Mouse (Mus musculus) stomach, postnatal 0 days (tissue): ENCODE results near the gene Ell. TPM values are rescaled to one million over a fixed set of nuclear protein-coding genes. Genes with fewer than 3 reads are reported as not detected.

ENCODE experiments used
- ATAC-seq: fragments of 200-750 bp; cut with Nextera tagmentation; 2 replicates; pipeline ENCODE4 v1.8.0; 2017; ENCODE audit not compliant: low FRiP score, low TSS enrichment
- DNase-seq: peaks from one replicate; pipeline ENCODE4 v3.0.0-alpha.2; 2016; ENCODE audit warnings: low spot score
- H3K27ac ChIP-seq: fragments of 300-500 bp; sonication (generic); replicated peaks from 2 replicates; pipeline ENCODE4 v1.5.1; 2014; ENCODE audit warnings: mild to moderate bottlenecking, control low read depth
- H3K27me3 ChIP-seq: fragments of 300-500 bp; sonication (generic); 2 replicates; pipeline ENCODE4 v1.6.1; 2014; ENCODE audit warnings: low read length; ENCODE audit not compliant: control insufficient read depth, insufficient read depth
- H3K36me3 ChIP-seq: fragments of 300-500 bp; sonication (generic); 2 replicates; pipeline ENCODE4 v1.6.1; 2014; ENCODE audit warnings: low read length, mixed read lengths; ENCODE audit not compliant: control insufficient read depth, insufficient read depth
- H3K4me1 ChIP-seq: fragments of 300-500 bp; sonication (generic); replicated peaks from 2 replicates; pipeline ENCODE4 v1.6.1; 2014; ENCODE audit warnings: antibody characterized with exemption; ENCODE audit not compliant: control insufficient read depth, insufficient read depth
- H3K4me2 ChIP-seq: fragments of 300-500 bp; sonication (generic); replicated peaks from 2 replicates; pipeline ENCODE4 v1.6.1; 2014; ENCODE audit warnings: low read depth, mild to moderate bottlenecking, control low read depth, moderate library complexity
- H3K4me3 ChIP-seq: fragments of 300-500 bp; sonication (generic); 2 replicates; pipeline ENCODE4 v1.5.1; 2014; ENCODE audit warnings: low read depth, low read length, control low read depth
- H3K9ac ChIP-seq: fragments of 300-500 bp; sonication (generic); 2 replicates; pipeline ENCODE4 v1.6.1; 2014; ENCODE audit warnings: mild to moderate bottlenecking, low read length, control low read depth, mixed read lengths
- H3K9me3 ChIP-seq: fragments of 300-500 bp; sonication (generic); 2 replicates; pipeline ENCODE4 v1.6.1; 2016; ENCODE audit warnings: low read length; ENCODE audit not compliant: control insufficient read depth
- CTCF ChIP-seq: IDR thresholded peaks from 2 replicates; pipeline ENCODE4 v1.5.1; 2016; ENCODE audit warnings: antibody characterized with exemption, low read depth, mild to moderate bottlenecking, moderate library complexity
- EP300 ChIP-seq: optimal IDR thresholded peaks from 2 replicates; pipeline ENCODE3; 2016; ENCODE audit warnings: antibody characterized with exemption
- WGBS: fragments of 180-500 bp; shearing (Covaris S2); extraction: QIAGEN DNeasy Blood & Tissue Kit; methylation state at CpG from one replicate; pipeline ENCODE4 v1.1.7; 2014; 5-methylcytosine and 5-hydroxymethylcytosine counted together
- polyA plus RNA-seq: library from polyadenylated mRNA; unstranded; fragments of >200 nt; fragmentation: Nextera tagmentation; extraction: Ambion mirVana; gene quantifications from 2 replicates; pipeline ENCODE4 v1.2.1, GENCODE M21; 2015

The Ell gene
- polyA plus RNA-seq, 1 experiment from 2014 or later: 11.1 TPM

DNA sequence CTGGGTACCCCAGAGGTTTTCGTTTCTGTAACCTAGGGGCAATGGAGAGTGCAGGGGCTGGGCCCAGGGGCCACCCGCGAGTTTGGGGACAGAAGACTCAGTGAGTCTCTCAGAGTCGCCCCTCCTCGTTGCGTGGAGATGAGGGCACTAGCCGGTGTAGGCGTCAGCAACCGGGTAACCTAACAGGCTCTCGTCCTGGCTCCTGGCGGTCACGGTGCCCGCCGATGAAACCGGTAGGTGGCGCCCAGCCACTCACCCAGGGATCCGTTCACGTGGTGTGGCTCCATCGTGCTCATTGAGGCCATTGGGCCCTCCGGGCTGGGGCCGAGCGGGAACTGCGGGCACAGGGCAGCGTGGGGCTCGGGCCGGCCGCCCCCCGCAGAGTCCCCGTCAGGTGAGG, 59.0 kb downstream of the Ell start:
- H3K9me3 ChIP-seq: no peaks in the 10 kb centered on the region
- peak overlapping the region; percentile 72 for H3K4me2 ChIP-seq
- DNase-seq: peak; percentile 91
- no peaks in the 10 kb centered on the region for H3K27me3 ChIP-seq
- no peaks in the 10 kb centered on the region; the same call in 1 of the 2 replicates for H3K36me3 ChIP-seq
- peak overlapping the region; percentile 56 for H3K9ac ChIP-seq
- no peak overlapping the region for H3K27ac ChIP-seq
- peak overlapping the region; percentile 44 for H3K4me3 ChIP-seq
- ATAC-seq: peak; percentile 39
- whole genome bisulfite sequencing: 14% methylated on average over 28 of the region's 29 CpGs
- H3K4me1 ChIP-seq: peaks cover 8% of the 10 kb centered on the region
- TF ChIP-seq EP300 (no peak), CTCF (peak; percentile 87)

DNA sequence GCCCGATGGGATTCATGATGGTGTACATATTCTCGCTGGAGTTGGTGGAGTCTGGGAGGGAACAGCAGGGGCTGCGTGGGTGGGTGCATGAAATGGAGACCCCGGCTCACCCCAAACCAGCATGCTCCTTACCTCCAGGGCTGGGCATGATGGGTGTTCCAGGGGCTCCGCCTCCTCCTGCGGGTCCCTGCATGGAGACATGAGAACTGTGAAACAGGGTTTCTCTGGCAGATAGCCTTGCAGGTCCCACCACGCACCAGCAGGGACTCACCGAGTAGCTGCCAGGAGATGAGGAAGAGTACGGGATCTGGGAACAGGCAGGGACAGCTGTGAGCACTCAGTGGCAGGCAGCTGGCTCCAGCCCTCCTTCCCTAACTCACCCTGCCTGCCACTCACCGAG, 59.5 kb downstream of the Ell start:
- ATAC-seq (no peak), DNase-seq (no peak)
- Histone ChIP-seq H3K4me2 (peak overlapping the region; percentile 72), H3K27me3 (no peaks in the 10 kb centered on the region), H3K4me3 (0 out of 2 replicates have a peak overlapping the region, but pooled peaks have one; percentile 44), H3K27ac (no peak overlapping the region), H3K4me1 (peaks cover 8% of the 10 kb centered on the region), H3K9ac (0 out of 2 replicates have a peak overlapping the region, but pooled peaks have one; percentile 18), H3K36me3 (no peaks in the 10 kb centered on the region; the same call in 1 of the 2 replicates), H3K9me3 (no peaks in the 10 kb centered on the region)
- TF ChIP-seq CTCF (no peak), EP300 (no peak)
- 32% methylated on average over 10 of the region's 10 CpGs for WGBS

DNA sequence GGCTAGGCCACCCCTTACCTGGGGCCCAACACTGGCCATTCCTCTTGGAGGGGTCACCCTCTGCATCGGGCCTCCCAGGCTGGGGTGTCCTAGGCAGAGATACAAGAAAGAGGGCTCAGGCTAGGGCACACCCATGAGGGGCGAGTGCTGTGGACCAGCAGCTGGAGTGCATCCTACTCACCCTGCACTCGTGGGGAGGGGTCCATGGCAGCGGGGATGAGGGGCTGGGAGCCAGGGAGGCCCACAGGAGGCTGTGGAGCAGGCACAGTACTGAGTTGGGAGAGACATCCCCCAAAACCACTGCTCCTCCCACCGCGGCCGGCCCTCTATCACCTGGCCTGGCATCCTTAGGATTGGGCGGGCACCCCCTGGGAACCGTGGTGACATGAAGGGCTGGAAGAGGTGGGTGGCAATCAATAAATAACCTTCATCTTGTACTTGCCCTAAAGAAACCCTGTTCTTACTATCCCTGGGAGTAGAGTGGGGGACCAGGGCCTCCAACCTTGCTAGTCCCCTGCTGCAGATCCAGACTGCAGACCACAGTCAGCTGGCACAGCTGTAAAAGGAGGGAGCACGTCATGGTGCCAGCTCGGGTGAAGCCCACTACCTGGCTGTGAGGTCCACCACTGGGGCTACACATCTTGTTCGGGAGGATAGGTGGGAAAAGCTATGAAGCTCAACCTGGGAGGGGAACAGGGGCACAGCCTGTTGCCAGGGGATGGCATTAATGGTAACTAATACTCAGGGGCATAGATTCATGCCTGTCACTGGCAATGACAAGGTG, 60.4 kb downstream of the Ell start:
- peaks cover 8% of the 10 kb centered on the region for H3K4me1 ChIP-seq
- no peaks in the 10 kb centered on the region for H3K9me3 ChIP-seq
- no peak for ATAC-seq
- 80% methylated on average over 12 of the region's 12 CpGs for WGBS
- no peaks in the 10 kb centered on the region; the same call in 1 of the 2 replicates for H3K36me3 ChIP-seq
- no peaks in the 10 kb centered on the region for H3K27me3 ChIP-seq
- no peak for TF ChIP-seq EP300
- TF ChIP-seq CTCF: no peak
- H3K27ac ChIP-seq: no peak overlapping the region
- H3K4me2 ChIP-seq: no peak overlapping the region
- no peak overlapping the region for H3K4me3 ChIP-seq
- H3K9ac ChIP-seq: no peak overlapping the region
- DNase-seq: peak; percentile 13

DNA sequence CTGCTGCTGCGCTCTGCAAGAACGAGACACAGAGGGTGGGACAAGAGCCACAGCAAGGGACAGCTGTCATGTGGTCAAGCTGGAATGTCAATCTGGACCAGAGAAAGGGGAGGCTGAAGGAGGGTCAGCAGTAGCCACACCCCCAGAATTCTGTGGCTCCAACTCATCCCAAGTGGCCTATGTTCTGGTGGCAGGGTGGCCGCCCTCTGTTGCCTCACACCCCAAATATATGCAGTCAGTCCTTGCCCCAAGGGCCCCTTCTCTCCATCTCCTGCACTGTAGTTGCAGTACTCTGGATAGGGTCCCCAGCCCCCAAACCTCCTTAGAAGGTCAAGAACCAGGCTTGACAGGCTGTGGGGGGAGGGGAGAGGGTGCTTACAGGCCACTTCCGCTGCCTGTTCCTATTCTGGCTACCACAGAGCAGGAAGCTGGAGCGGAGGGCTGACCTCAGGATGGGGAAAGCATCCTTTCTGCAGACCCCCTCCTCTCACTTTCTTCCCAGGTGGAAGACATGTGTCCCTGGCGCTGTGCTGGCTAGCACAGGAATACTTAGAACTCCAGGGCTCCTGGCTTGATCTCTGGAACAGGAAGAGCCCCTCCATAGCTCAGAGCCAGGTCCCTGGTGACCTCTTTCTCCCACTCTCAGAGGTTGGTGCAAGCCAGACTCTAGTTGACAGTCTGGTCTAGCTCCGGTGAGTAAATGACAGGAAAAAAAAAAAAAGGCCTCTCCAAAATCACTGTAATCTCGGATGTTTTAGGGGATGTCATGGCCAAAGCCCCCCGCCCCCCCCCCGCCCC, 61.4 kb downstream of the Ell start:
- Histone ChIP-seq H3K4me3 (no peak overlapping the region), H3K9me3 (no peaks in the 10 kb centered on the region), H3K36me3 (no peaks in the 10 kb centered on the region; the same call in 1 of the 2 replicates), H3K27ac (peak overlapping the region; percentile 63; the same call in 1 of the 2 replicates), H3K9ac (no peak overlapping the region), H3K4me2 (peak overlapping the region; percentile 44), H3K27me3 (no peaks in the 10 kb centered on the region), H3K4me1 (peaks cover 8% of the 10 kb centered on the region)
- 46% methylated on average over 9 of the region's 10 CpGs for WGBS
- ATAC-seq (no peak), DNase-seq (peak; percentile 18)
- no peak for TF ChIP-seq EP300

DNA sequence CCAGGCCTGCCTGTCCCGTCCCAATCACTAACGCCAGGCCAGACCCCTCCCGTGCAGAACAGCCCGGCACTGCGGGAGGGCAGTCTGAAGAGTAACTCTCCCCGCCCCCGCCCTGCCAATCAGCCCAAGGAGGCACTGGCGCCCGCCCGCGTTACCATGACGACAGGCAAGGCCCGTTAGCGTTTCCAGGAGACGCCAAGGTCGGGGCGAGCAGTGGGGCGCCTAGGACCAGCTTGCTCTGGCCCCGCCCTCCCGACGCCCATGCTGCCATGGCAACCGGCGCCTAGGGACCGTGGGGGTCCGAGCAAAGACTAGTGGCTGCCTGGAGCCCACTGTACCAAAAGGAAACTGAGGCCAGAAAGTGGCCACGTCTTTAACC, 62.0 kb downstream of the Ell start:
- Histone ChIP-seq H3K36me3 (no peaks in the 10 kb centered on the region; the same call in 1 of the 2 replicates), H3K27me3 (no peaks in the 10 kb centered on the region), H3K9me3 (no peaks in the 10 kb centered on the region), H3K4me2 (peak overlapping the region; percentile 44), H3K4me3 (no peak overlapping the region), H3K27ac (no peak overlapping the region; the same call in 1 of the 2 replicates), H3K4me1 (peaks cover 8% of the 10 kb centered on the region), H3K9ac (no peak overlapping the region)
- TF ChIP-seq EP300: no peak
- no peak for TF ChIP-seq CTCF
- DNase-seq: peak; percentile 84
- WGBS: 5% methylated on average over 23 of the region's 26 CpGs
- ATAC-seq: peak; percentile 11; the same call in 1 of the 2 replicates
